Mouse (Mus musculus) embryonic fibroblast, embryonic 13.5 days (primary cell): ENCODE results near the gene Tmem253. TPM values are rescaled to one million over a fixed set of nuclear protein-coding genes. Genes with fewer than 3 reads are reported as not detected.

Source experiments
- H3K27ac ChIP-seq: 2 replicates; pipeline ENCODE4 v1.5.1; 2012; ENCODE audit warnings: low read length, control low read depth, inconsistent platforms; ENCODE audit not compliant: insufficient read depth
- H3K4me1 ChIP-seq: 2 replicates; pipeline ENCODE4 v1.6.1; 2011; ENCODE audit warnings: low read length; ENCODE audit not compliant: control insufficient read depth, insufficient read depth
- H3K4me3 ChIP-seq: 2 replicates; pipeline ENCODE4 v1.5.1; 2011; ENCODE audit warnings: mild to moderate bottlenecking, control low read depth, low read length; ENCODE audit not compliant: insufficient read depth
- CTCF ChIP-seq: IDR thresholded peaks from 2 replicates; pipeline ENCODE4 v1.5.1; 2011; ENCODE audit warnings: mild to moderate bottlenecking, control low read depth, low read length, moderate library complexity, borderline replicate concordance; ENCODE audit not compliant: insufficient read depth
- POLR2A ChIP-seq: IDR thresholded peaks from 2 replicates; pipeline ENCODE4 v1.6.1; 2011; ENCODE audit warnings: low read depth, mild to moderate bottlenecking, control low read depth, low read length, moderate library complexity
- polyA plus RNA-seq: library from polyadenylated mRNA; stranded (reverse); fragments of >200 nt; gene quantifications from 2 replicates; pipeline ENCODE4 v1.2.4, GENCODE M21; 2011; ENCODE audit warnings: low read depth; ENCODE audit not compliant: missing spikeins, insufficient read length

Tmem253 gene
- polyA plus RNA-seq, 1 experiment, result not detected

DNA sequence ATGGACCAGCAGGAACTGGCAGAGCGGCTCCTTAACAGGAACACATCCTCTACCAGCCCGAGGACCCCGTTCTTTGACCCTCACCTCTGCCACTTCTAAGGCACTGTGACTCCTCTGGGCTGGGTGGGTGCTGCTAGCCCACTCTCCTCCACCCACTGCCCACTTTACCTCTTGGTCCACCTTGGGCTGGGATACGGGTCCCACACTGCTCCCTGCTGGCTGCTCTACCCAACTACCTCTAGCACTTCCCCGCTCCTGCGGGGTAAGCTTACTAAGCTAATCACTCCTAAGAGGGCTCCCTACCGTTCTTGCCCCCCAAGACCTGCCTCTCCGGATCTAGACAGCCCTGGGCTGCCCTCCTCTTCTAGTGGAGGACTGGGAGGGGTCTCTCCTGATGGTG lies 9.2 kb upstream of the Tmem253 start:
- TF ChIP-seq CTCF (no peak; the same call in 1 of the 2 replicates), POLR2A (peak; percentile 20; the same call in 1 of the 2 replicates)
- Histone ChIP-seq H3K27ac (no peak overlapping the region), H3K4me1 (peaks cover 13% of the 10 kb centered on the region), H3K4me3 (no peak overlapping the region)

- H3K4me3 ChIP-seq, result no peak overlapping the region
Measured at GRCm38 (mm10) chr14:52006771-52007170, 8.7 kb upstream of the Tmem253 start.

GRCm38 (mm10) chr14:52008321-52009203 lies 6.9 kb upstream of the Tmem253 start:
- TF ChIP-seq POLR2A (no peak), CTCF (peak; percentile 99)
- Histone ChIP-seq H3K4me1 (peaks cover 13% of the 10 kb centered on the region), H3K27ac (no peak overlapping the region), H3K4me3 (no peak overlapping the region)

More at GRCm38 (mm10) chr14:52006771-52007170, 8.7 kb upstream of the Tmem253 start:
- Histone ChIP-seq H3K27ac (no peak overlapping the region), H3K4me1 (peaks cover 13% of the 10 kb centered on the region)
- no peak for TF ChIP-seq CTCF
- TF ChIP-seq POLR2A, result no peak

DNA sequence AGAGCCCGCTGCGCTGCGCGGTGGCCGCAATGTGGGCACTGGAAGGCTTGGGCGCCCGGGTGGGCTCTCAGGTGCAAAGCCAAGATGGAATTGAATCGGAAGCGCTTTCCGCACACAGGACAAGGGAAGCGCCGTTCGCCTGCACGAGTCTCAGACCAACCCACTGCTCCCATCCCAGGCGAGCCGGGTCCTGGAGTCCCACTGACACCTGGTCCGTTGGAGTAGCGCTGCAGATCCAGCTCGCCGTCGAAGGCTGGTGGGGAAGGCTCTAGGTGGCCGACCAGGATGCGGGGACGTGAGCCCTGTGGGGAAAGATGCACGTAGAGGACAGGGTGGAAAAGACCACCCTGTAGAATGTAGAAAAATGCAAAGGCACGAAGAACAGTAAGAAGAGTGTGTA lies 6.1 kb upstream of the Tmem253 start:
- Histone ChIP-seq H3K4me3 (no peak overlapping the region), H3K27ac (no peak overlapping the region), H3K4me1 (peaks cover 9% of the 10 kb centered on the region)
- no peak for TF ChIP-seq POLR2A
- TF ChIP-seq CTCF, result no peak

GRCm38 (mm10) chr14:52009841-52010240 lies 5.6 kb upstream of the Tmem253 start:
- H3K4me1 ChIP-seq, result peaks cover 6% of the 10 kb centered on the region
- H3K27ac ChIP-seq, result no peak overlapping the region
- TF ChIP-seq CTCF (no peak), POLR2A (no peak)
- no peak overlapping the region for H3K4me3 ChIP-seq

DNA sequence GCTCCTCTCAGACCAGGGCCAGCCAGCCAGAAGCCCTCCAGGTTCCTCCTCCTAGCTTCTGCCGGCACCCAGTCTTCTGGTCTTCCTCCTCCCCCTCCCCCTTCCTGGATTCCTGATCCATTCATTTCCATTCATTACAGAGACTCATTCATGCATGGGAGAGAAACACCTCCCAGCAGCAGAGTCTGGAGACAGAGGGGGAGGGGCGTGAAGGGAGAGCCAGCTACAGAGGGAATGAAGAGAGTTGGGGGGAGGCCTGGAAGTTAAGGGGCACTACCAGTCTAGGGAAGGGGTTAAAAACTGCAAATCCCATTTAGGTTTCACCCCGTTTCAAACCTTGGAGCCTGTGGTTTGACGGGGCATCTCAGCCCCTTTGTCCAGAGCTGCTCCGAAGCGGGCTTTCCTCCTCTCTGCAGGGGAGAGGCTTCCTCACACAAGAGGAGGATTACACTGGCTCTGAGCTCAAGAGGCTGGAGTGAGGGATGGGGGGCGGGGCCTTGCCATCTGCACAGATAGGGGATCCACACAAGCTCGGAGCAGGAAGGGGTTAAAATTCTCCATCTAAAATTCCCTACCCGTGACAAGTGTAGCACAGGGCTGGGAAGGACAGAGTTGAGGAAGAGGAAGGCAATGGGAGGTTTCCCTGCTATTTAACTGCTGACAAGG lies 4.9 kb upstream of the Tmem253 start:
- Histone ChIP-seq H3K4me3 (no peak overlapping the region), H3K27ac (no peak overlapping the region; the same call in 1 of the 2 replicates), H3K4me1 (peaks cover 6% of the 10 kb centered on the region)
- TF ChIP-seq POLR2A (no peak), CTCF (no peak)

- TF ChIP-seq CTCF, result no peak
- no peak for TF ChIP-seq POLR2A
- Histone ChIP-seq H3K4me1 (peaks cover 13% of the 10 kb centered on the region), H3K4me3 (no peak overlapping the region), H3K27ac (no peak overlapping the region)
Measured at GRCm38 (mm10) chr14:52011683-52012082, 3.8 kb upstream of the Tmem253 start.

- Histone ChIP-seq H3K27ac (peak overlapping the region; percentile 41; the same call in 1 of the 2 replicates), H3K4me1 (peaks cover 13% of the 10 kb centered on the region), H3K4me3 (no peak overlapping the region)
- no peak for TF ChIP-seq POLR2A
- no peak for TF ChIP-seq CTCF
Measured at GRCm38 (mm10) chr14:52012085-52012484, 3.4 kb upstream of the Tmem253 start.

DNA sequence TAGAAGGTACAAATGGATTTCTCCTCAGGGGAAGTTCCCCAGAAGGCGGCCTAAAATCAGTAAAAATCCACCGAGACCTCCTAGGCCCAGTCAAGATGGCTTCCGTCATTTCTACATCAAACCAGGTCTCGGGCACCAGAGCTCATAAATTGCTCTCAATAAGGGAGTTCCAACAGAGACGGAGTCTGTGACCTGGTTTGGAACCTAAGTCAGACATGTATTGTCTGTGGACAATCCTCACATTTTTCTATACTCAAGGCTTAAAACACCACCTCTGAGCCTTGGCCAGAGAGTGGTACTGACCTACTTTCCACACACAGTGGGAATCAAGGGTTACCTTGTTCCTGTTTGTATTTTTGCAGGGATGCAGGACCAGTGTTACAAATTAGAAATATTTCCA lies 2.9 kb upstream of the Tmem253 start:
- peaks cover 13% of the 10 kb centered on the region for H3K4me1 ChIP-seq
- no peak overlapping the region for H3K4me3 ChIP-seq
- peak overlapping the region; percentile 41; the same call in 1 of the 2 replicates for H3K27ac ChIP-seq
- TF ChIP-seq CTCF (no peak), POLR2A (no peak)

- Histone ChIP-seq H3K4me3 (peak overlapping the region; percentile 33; the same call in 1 of the 2 replicates), H3K27ac (peak overlapping the region; percentile 58; the same call in 1 of the 2 replicates), H3K4me1 (peaks cover 13% of the 10 kb centered on the region)
- TF ChIP-seq CTCF (no peak), POLR2A (no peak)
Measured at GRCm38 (mm10) chr14:52013021-52013610, 2.3 kb upstream of the Tmem253 start.
